Mouse (Mus musculus) T-cell, adult 2 months (primary cell): ENCODE results near the gene Ampd3.
A peak's percentile ranks its signal among the peaks of the same experiment; 100 is the strongest.

Experiments
- DNase-seq: peaks from one replicate; pipeline ENCODE4 v3.0.0; 2022; ENCODE audit warnings: low spot score

Gene Ampd3

DNA sequence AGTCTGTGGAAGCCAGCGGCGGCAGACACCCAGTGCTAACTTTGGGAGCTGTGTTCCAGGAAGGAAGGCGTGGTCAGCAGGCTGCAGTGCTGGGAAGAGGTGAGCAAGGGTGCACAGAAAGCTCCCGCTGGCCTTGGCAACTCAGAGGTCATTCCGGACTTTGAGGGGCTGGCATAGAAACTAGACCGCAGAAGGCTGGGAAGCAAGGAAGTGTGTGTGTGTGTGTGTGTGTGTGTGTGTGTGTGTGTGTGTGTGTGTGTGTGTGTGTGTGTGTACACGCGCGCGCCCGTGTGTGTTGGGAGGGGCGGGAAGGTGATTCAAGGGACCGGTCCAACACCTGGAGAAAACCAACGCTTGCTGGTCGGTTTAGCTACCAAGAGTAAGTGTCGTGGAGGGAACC is at the start of gene Ampd3:
Gene Ampd3, plus strand, starts transcription at position 206 of the 400 bp plus-strand sequence.
- no peak for DNase-seq

GRCm38 (mm10) chr7:110718505-110718904 is 49.5 kb upstream of the Ampd3 start:
- no peak for DNase-seq

DNA sequence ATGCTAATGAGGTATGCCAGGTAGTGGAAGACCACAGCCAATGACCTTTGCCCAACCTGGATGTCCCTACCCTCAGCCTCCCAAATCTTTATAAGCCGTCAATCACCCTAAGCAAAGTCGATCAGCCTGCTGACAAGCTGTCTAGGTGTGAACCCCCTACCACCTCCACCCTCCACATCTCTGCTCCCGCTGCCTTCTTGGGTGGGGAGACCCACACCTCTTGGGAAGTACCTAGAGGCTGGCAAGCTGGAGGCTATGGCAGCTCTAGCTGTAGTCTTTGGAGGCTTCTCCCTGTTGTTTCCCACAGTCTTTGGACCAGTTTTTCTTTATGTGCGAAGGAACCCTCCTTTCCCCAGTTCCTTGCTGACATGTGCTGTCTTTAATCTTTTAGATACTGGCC is 48.1 kb upstream of the Ampd3 start:
- no peak for DNase-seq

- no peak for DNase-seq
Measured at GRCm38 (mm10) chr7:110722183-110722582, 45.8 kb upstream of the Ampd3 start.

DNA sequence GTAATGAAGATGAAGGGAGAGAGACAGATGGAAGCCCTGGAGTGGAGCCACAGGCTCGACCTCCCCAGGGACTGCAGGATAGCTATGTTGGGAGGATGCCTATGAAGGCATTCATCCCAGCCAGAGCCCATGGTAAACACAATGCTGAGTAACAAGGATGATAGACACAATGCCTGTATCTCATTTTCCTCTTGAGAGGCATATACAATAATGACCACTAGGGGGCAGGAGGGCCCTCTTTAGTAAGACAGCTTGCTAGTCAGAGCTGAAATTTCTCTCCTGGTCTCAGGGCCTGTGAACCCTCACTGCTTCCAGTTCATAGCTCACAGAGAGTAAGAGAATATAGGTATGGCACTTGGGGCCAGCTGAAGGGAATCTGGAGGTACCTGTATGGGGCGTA is 41.0 kb upstream of the Ampd3 start:
- peak; percentile 44 for DNase-seq

- no peak for DNase-seq
Measured at GRCm38 (mm10) chr7:110728876-110729275, 39.1 kb upstream of the Ampd3 start.

- no peak for DNase-seq
Measured at GRCm38 (mm10) chr7:110729295-110729694, 38.7 kb upstream of the Ampd3 start.

DNA sequence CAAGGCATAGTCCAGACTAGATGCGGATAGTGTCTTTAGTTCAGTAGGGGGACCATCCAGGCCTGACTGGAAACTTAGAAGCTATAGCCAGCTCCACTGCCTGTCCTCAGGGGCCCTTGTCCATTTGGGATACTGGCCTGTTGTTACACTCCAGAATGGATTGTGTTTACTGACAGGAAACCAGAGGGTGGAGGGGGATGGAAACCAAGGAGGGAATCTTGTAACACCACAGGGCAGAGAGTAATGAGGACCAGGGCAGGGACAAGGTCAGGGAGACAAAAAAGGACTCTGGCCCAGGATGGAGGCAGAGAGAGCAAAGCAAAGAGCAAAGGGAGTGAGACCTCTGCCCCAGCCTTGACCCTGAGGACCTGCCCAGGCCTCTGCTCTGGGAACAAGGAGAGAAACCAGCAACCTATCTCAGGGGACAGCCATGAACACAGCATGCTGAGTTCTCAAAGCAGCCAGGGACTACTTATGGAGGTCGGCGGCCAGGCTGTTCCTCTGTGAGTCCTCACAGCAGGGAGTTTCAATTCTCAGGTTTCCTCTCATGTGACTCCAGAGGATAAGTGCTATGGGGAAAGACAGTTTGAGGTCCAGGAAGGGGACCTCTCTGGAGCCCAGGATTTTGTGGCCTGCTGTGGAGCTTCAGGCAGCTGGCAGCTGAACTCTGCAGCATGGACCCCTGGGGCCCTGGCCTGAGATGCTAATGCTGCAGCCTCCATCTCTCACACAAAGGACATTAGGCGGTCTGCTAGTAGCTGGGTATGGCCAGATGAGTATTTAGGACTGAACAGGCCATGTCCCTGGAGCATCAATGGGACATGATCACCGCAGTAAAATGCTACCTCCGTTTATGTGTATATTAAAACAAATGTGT is 36.7 kb upstream of the Ampd3 start:
- no peak for DNase-seq

GRCm38 (mm10) chr7:110732001-110732632 is 35.9 kb upstream of the Ampd3 start:
- no peak for DNase-seq

DNA sequence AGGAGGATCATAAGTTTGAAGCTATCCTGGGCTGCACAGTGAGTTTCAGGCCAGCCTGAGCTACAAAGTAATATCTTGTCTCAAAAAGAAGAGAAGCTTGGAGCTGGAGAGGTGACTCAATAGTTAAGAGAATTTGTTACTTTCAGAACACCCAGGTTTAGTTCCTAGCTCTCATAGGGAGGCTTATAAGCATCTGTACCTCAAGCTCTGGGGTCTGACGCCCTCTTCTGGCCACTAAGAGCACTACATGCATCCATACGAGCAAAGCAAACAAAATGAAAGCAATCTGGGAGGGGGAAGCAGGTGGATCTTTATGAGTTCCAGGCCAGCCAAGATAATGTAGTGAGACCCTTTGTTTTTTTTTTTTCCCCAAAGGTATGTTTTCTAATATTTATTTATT is 31.1 kb upstream of the Ampd3 start:
- no peak for DNase-seq

- DNase-seq, result no peak
Measured at GRCm38 (mm10) chr7:110739764-110740163, 28.2 kb upstream of the Ampd3 start.

DNA sequence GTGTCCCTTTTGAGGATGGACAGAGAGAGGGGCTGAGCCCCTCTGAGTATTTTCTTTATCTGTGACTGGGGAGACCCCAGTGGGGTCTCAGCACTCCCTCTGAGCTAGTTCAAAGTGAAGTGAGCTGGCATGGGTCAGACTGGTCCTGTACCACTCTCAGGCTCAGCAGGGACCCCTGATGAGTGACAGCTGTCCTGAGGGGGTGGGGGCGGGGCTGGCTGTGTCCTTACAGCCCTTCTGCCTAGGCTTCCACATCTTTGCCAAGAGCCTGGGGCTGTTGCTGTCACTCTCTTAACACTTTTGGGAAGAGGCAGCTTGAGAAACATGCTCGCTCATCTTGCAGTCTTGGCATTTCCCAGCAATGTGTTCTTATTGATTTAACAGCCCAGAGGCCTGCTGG is 27.8 kb upstream of the Ampd3 start:
- DNase-seq, result no peak

DNA sequence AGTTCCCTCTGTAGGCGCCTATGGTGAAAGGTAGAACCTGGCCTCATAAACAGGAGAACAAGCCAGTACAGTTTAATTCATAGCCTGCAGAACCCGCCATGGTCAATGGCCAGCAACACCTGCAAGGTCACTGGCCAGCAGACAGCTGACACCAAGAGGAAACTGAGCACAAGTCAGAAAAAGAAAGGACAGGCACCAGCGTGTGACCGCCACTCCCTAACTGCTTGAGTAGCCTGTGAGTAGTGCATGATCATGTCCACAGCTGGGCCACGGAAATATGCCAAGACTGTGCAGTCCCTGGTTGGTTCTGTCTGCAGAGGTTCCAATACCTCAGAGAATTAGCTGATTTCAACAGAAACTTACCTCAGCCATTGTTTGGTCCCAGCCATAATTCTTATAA is 26.0 kb upstream of the Ampd3 start:
- DNase-seq, result no peak

DNA sequence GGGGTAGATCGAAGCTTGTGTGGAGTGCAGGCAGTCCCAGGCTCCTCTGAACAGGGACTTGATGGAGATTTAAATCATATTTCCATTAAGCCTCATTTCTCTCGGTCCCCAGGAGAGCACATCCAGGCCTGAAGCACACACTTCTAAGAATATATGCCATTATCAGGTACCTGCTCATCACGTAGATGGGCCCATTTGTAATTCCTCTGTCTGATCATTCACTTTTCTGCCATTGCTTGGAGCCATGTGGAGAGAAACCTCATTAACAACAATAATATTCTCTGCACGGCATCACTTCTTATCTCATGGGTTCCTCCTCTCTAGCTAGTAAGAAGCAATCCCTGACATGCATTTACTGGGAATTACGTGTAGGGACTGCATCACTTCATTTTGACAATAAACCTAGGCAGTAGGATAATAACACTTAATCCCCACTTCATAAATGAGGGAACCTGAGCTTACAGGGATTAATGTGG is 21.9 kb upstream of the Ampd3 start:
- DNase-seq, result no peak

DNA sequence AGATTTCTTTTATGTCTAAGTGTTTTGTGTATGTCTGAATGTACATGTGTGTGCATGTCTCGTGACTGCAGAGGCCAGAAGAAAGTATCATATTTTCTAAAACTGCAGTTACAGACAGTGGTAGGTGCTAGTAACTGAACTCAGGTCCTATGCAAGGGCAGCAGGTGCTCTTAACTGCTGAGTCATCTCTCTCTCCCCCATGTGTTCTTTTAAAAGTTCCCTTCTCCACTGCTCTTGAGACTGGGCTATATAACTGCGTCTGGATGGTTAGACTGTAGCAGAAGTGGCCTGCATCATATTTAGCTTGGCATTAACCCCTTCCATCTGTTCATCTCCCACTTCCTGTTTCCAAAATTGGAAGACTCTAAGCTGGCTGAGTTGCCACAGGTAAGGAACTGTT is 21.2 kb upstream of the Ampd3 start:
- no peak for DNase-seq

DNA sequence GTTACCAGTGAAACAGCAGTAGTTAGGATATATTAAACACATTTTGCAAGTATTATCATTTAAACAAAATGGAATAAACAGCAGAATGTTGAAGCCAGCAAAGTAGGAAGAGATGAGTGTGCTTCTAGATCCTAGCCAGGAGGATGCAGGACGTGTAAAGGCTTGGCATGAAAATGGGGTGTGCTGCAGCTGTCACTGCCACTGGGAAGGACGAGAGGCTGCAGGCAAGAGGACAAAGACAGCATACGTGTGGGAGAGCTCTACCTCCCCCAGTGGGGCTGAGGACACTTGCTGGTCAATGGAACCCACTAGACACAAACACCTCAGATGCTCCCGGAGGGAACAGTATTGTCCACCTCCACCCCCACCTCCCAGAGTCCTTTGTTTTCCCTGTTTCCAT is 17.2 kb upstream of the Ampd3 start:
- DNase-seq, result no peak

DNA sequence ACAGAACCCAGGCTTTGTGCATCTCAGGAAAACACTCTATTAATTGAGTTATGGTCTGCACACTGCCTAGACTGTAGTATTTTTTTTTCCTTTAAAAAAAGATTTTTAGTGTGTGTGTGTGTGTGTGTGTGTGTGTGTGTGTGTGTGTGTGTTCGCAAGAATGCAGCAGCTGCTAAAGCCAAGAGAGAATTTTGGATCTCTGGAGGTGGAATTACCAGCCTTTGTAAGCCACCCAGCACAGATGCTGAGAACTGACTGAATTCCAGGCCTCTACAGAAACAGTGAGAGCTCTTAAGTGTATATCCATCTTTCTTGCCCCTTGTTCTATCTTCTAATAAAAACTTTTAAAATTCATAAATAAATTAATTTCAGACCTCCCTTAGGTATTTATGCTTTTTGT is 16.4 kb upstream of the Ampd3 start:
- no peak for DNase-seq

DNA sequence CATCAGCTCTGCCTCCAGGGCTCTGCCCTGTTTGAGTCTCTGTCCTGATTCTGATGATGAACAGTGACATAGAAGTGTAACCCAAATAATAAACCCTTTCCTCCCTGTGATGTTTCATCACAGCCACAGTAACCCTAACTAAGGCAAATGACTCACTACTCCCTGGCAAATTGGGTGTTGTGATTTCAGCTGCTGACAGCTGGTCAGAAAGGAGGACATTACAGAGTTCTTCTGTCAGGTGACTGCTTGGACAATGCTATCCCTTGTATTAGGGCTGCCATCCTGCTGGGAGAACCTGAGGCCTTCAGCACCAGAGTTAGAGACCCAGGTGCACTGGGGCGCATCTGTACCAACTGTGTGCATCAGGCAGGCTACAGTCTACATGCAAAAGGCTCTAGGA is 14.7 kb upstream of the Ampd3 start:
- DNase-seq, result no peak

DNA sequence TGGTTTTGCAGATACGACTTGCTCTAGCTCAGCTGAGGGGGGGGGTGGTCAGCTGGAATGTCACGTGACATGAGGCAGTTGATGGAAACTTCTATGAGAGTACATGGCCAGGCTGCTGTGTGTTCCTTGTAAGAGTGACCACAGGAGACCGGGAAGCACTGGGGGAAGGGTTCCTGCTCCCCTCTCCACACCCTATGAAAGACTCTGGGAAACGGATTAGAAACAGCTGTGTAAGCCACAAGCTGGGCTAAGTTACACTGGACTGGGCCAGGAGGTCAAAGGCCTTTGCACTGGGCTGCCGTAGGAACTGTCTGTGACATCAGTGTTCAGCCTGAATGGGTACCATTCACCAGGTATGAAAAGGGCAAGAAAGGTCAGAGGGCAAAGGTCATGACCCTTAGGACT is 14.1 kb upstream of the Ampd3 start:
- DNase-seq, result no peak

DNA sequence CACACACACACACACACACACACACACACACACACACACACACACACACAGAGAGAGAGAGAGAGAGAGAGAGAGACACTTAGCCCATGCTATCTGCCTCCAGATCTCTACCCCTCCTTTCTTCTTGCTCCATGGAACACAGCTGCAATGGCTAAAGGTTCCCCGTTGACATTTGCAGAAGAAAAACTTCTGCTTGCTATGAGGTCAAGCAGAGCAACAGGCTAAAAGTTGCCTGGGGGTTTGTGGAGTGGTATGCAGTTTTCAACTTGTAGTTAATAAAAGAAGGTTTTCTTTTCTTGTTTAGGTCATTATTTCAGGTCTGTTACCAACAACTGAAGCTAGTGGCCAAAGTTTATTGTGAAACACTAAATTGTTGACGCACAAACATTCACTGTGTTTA is 11.6 kb upstream of the Ampd3 start:
- DNase-seq, result no peak

DNA sequence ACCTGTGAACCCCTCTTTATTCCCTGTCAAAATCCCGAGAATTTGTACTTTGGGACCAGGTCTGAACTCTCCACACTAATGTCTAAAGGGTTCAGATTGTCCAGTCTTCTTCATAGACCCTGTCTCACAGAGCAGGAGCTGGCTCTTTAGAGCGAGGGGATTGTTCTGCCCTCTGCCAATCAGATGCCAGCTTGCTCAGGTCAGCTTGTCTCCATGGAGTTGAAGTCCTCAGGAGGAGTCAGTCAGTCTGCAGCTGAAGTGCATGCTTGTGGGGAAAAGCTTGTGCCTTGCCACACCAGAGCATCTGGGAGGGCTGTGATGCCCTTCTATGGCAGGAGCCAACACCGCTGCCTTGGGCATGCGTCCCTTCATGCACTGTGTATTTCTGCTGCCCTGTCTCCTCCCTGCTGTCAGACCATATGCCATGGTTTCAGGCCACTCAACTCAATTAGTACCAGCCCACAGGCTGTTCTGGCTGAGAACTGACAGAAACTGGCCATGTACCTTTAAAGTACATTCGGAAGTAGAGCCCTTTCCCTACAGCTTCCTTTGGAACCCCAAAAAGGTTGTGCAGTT is 5.3 kb upstream of the Ampd3 start:
- no peak for DNase-seq

DNA sequence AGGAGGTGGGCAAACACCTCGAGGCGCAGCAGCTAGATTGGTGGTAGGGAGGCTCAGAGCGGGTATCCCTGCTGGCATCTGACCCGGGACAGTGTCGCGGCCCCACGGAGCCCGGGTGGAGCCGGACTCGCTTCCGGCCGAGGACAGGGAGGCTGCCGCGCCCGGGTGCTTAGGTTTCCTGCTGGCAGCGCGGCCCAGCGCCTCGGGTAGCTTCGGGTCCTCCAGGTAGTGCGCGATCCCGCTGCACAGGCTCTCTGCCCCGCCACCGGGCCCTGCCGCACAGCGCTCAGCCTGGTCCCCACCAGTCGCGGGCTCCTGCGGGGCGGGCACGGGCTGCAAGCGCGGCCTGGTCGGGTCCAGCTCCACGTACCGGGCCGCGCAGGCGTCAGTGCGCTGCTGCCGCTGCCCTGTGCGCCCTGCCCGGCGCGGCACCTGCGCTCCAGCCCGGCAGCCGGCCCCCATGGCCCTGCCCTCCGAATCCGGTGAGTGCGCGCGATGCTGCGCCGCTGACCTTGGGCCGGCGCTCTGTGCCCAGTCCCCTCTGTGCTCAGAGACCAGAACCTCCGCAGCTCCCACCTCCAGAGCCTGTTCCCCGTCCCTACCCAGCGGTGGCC is 552 bp downstream of the Ampd3 start:
- peak; percentile 47 for DNase-seq

- DNase-seq, result peak; percentile 52
Measured at GRCm38 (mm10) chr7:110769094-110769493, 1.1 kb downstream of the Ampd3 start.
